Mouse (Mus musculus) forebrain, embryonic 12.5 days (tissue): ENCODE data around the gene Carmil3. TPM values are rescaled to one million over a fixed set of nuclear protein-coding genes. Genes with fewer than 3 reads are reported as not detected.

Experiments used
- ATAC-seq: fragments of 200-750 bp; cut with Nextera tagmentation; 2 replicates; pipeline ENCODE4 v1.8.0; 2017; ENCODE audit warnings: moderate TSS enrichment; ENCODE audit not compliant: low FRiP score
- H3K27ac ChIP-seq: fragments of 300-500 bp; sonication (generic); 2 replicates; pipeline ENCODE4 v1.5.1; 2016; ENCODE audit warnings: mild to moderate bottlenecking
- H3K27me3 ChIP-seq: fragments of 300-500 bp; sonication (generic); 2 replicates; pipeline ENCODE4 v1.6.1; 2016; ENCODE audit warnings: mild to moderate bottlenecking
- H3K36me3 ChIP-seq: fragments of 300-500 bp; sonication (generic); replicated peaks from 2 replicates; pipeline ENCODE4 v1.6.1; 2016; ENCODE audit warnings: mild to moderate bottlenecking
- H3K4me1 ChIP-seq: fragments of 300-500 bp; sonication (generic); 2 replicates; pipeline ENCODE4 v1.6.1; 2016
- H3K4me2 ChIP-seq: fragments of 300-500 bp; sonication (generic); 2 replicates; pipeline ENCODE4 v1.6.1; 2016; ENCODE audit warnings: mild to moderate bottlenecking, moderate library complexity
- H3K4me3 ChIP-seq: fragments of 300-500 bp; sonication (generic); replicated peaks from 2 replicates; pipeline ENCODE4 v1.5.1; 2016; ENCODE audit warnings: mild to moderate bottlenecking
- H3K9ac ChIP-seq: fragments of 300-500 bp; sonication (generic); 2 replicates; pipeline ENCODE4 v1.6.1; 2016; ENCODE audit warnings: mild to moderate bottlenecking
- H3K9me3 ChIP-seq: fragments of 300-500 bp; sonication (generic); 2 replicates; pipeline ENCODE4 v1.6.1; 2016
- WGBS: fragments of 180-500 bp; shearing (Covaris S2); methylation state at CpG from one replicate; pipeline ENCODE4 v1.1.7; 2016; 5-methylcytosine and 5-hydroxymethylcytosine counted together
- polyA plus RNA-seq: library from polyadenylated mRNA; unstranded; fragments of >200 nt; fragmentation: Nextera tagmentation; extraction: Ambion mirVana; gene quantifications from 2 replicates; pipeline ENCODE4 v1.2.1, GENCODE M21; 2016

Gene Carmil3
- polyA plus RNA-seq, 1 experiment from 2014 or later, result 17.8 TPM

DNA sequence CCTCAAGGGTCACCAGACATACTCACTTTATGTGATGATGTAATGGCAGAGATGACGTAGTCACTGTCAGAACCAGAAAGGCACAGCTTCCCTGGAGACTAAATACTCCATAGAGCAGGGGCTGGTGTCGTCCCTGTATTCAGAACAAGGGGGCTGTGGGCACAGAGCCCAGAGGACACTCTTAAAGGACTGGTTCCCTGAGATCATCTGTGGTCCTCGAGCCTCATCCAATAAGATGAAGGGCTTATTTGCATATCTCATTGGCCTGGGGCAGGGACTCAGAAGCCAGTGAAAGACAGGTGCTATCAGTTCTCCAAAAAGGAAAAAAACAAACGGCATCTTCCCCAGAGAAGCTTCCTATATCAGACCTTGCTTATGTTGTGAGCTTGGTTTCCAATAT lies 33.6 kb downstream of the Carmil3 start:
- Histone ChIP-seq H3K27ac (no peak overlapping the region), H3K4me3 (no peak overlapping the region), H3K9me3 (no peaks in the 10 kb centered on the region), H3K4me2 (no peak overlapping the region), H3K27me3 (peaks cover 42% of the 10 kb centered on the region), H3K9ac (no peak overlapping the region), H3K36me3 (no peaks in the 10 kb centered on the region), H3K4me1 (peaks cover 15% of the 10 kb centered on the region)
- no peak for ATAC-seq
- WGBS, result 67% methylated on average over 4 of the region's 4 CpGs

- no peak within 1 kb of the TSS for H3K4me2 ChIP-seq
- no peak within 1 kb of the TSS for H3K27ac ChIP-seq
- H3K9me3 ChIP-seq, result no peaks in the 10 kb centered on the region
- H3K4me3 ChIP-seq, result no peak within 1 kb of the TSS
- WGBS, result 46% methylated on average over 8 of the region's 8 CpGs
- H3K36me3 ChIP-seq, result no peaks in the 10 kb centered on the region
- H3K27me3 ChIP-seq, result peaks cover 40% of the 10 kb centered on the region
- H3K4me1 ChIP-seq, result 0 out of 2 replicates have a peak, but pooled peaks cover 8% of the 10 kb centered on the region
- H3K9ac ChIP-seq, result no peak within 1 kb of the TSS
- ATAC-seq, result no peak
These were observed 34.3 kb downstream of the Carmil3 start, which contains the start of gene Nrl for GRCm38 (mm10) chr14:55524785-55525184. Gene Nrl, minus strand, starts transcription at chr14:55524981.

DNA sequence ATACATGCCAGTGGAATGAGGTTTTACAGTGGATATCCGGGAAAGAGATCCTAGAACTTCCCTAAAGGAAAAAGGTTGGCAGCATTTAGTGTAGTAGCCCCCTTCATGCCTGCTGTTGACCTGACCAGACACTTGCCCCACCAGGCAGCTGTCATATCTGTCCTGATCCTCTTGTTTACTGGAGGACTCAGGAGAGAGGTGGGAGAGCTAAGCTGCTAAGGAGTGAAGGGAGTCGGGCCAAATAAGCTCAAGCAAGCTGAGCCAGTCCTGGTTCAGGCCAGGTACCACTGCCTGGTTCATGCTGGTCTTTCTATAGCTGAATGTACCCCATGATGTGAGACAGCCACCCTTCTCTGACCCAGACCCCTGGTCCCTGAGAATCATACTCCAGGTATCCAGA lies 36.2 kb downstream of the Carmil3 start:
- Histone ChIP-seq H3K9ac (no peak overlapping the region), H3K27me3 (peaks cover 28% of the 10 kb centered on the region), H3K27ac (no peak overlapping the region), H3K4me2 (no peak overlapping the region), H3K4me3 (no peak overlapping the region), H3K9me3 (no peaks in the 10 kb centered on the region), H3K4me1 (no peaks in the 10 kb centered on the region), H3K36me3 (no peaks in the 10 kb centered on the region)
- no peak for ATAC-seq
- WGBS, result 82% methylated on average over 2 of the region's 2 CpGs

GRCm38 (mm10) chr14:55527940-55528339 lies 37.5 kb downstream of the Carmil3 start:
- Histone ChIP-seq H3K9ac (no peak overlapping the region), H3K9me3 (no peaks in the 10 kb centered on the region), H3K27ac (no peak overlapping the region), H3K4me2 (no peak overlapping the region), H3K27me3 (peaks cover 15% of the 10 kb centered on the region), H3K36me3 (no peaks in the 10 kb centered on the region), H3K4me1 (no peaks in the 10 kb centered on the region), H3K4me3 (no peak overlapping the region)
- no peak for ATAC-seq
- WGBS, result 18% methylated on average over 3 of the region's 3 CpGs

DNA sequence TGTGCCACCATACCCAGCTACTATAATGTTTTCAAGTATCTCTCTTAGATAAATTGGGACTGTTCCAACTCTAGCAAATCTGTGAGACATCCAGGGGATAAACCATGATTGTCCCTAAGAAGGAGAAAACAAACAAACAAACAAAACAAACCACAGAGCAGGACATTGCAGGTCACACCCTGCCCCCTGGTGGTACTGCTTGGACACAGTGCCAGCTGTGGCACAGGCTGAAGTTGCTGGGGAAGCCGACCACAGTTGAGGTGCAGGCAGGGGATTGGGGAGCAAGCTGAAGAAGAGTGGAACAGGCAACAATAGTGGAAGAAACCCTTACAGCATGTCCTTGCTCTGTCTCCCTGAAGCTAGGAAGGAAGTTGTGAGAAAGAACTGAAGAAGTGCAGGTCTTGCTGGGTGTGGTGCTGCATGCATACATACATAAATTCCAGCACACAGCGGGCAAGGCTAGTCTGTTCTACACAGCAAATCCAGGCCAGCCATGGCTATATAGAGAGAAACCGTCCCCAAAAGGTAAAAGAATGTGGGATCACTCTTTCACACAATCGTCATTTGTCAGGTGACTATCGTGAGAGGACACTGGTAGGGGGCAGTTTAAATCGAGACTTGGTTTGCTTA lies 45.8 kb downstream of the Carmil3 start:
- Histone ChIP-seq H3K9ac (no peak overlapping the region), H3K4me3 (no peak overlapping the region), H3K36me3 (no peaks in the 10 kb centered on the region), H3K27ac (no peak overlapping the region), H3K9me3 (no peaks in the 10 kb centered on the region), H3K4me1 (peaks cover 15% of the 10 kb centered on the region), H3K27me3 (0 out of 2 replicates have a peak, but pooled peaks cover 3% of the 10 kb centered on the region), H3K4me2 (no peak overlapping the region)
- WGBS, result 61% methylated on average over 6 of the region's 6 CpGs
- ATAC-seq, result no peak

GRCm38 (mm10) chr14:55540067-55540786 lies 49.8 kb downstream of the Carmil3 start, which contains the start of gene Pck2:
Gene Pck2, plus strand, starts transcription at chr14:55540266.
- Histone ChIP-seq H3K27me3 (0 out of 2 replicates have a peak, but pooled peaks cover 3% of the 10 kb centered on the region), H3K27ac (peak within 1 kb of the TSS; percentile 83), H3K4me1 (peaks cover 19% of the 10 kb centered on the region), H3K9ac (peak within 1 kb of the TSS; percentile 72), H3K36me3 (peaks cover 13% of the 10 kb centered on the region), H3K4me3 (peak within 1 kb of the TSS; percentile 57), H3K4me2 (peak within 1 kb of the TSS; percentile 90), H3K9me3 (no peaks in the 10 kb centered on the region)
- 0% methylated on average over 32 of the region's 32 CpGs for WGBS
- ATAC-seq, result peak; percentile 84

DNA sequence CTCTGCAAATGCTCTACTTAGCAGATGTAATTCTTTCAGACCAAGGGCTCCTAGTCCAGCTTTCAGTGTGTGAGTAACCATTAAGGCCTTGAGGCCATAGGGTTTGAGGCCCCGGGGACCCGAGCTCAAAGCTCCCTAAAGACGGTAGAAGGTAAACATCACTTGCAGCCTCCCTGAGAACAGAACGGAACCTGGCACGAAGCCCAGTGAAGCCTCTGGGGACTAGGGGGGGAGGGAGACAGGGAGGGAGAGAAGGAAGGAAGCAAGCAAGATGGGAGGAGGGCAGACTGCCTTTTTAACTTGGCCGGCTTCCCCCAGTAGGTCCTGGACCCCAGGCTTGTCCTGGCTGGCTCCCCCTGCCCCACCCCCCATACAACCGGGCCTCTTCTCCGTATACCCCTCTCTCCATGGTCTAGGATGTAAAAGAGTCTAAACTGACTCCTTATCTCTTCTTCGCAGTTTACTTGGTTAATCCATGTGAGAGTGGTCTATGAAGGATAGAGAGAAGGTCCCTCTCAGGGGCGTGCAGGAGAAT lies 50.4 kb downstream of the Carmil3 start:
- Histone ChIP-seq H3K27me3 (0 out of 2 replicates have a peak, but pooled peaks cover 3% of the 10 kb centered on the region), H3K27ac (peak overlapping the region; percentile 83), H3K4me2 (peak overlapping the region; percentile 90), H3K36me3 (peaks cover 16% of the 10 kb centered on the region), H3K9ac (peak overlapping the region; percentile 72), H3K9me3 (no peaks in the 10 kb centered on the region), H3K4me1 (peaks cover 19% of the 10 kb centered on the region), H3K4me3 (peak overlapping the region; percentile 57)
- ATAC-seq, result peak; percentile 72
- 7% methylated on average over 10 of the region's 10 CpGs for WGBS

DNA sequence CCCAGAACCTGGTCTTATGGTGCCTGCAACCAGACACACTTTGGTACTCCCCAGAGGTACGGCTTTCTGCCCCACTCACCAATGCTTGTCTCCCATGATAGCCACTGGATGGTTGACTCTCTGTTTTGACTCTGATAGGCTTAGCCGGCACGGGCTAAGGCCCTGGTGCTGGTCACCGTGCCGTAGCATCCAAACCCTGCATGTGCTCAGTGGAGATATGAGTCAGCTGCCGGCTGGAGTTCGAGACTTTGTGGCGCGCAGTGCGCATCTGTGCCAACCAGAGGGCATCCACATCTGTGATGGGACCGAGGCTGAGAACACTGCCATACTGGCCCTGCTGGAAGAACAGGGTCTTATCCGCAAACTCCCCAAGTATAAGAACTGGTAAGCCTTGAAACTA lies 51.8 kb downstream of the Carmil3 start:
- no peak overlapping the region for H3K9ac ChIP-seq
- ATAC-seq, result no peak
- H3K9me3 ChIP-seq, result no peaks in the 10 kb centered on the region
- H3K27ac ChIP-seq, result no peak overlapping the region
- H3K4me2 ChIP-seq, result no peak overlapping the region
- 0 out of 2 replicates have a peak, but pooled peaks cover 3% of the 10 kb centered on the region for H3K27me3 ChIP-seq
- WGBS, result 97% methylated on average over 12 of the region's 12 CpGs
- peaks cover 19% of the 10 kb centered on the region for H3K36me3 ChIP-seq
- no peak overlapping the region for H3K4me3 ChIP-seq
- H3K4me1 ChIP-seq, result peaks cover 19% of the 10 kb centered on the region

GRCm38 (mm10) chr14:55544334-55544733 lies 53.9 kb downstream of the Carmil3 start:
- Histone ChIP-seq H3K27me3 (no peaks in the 10 kb centered on the region), H3K4me3 (no peak overlapping the region), H3K9me3 (no peaks in the 10 kb centered on the region), H3K4me1 (peaks cover 19% of the 10 kb centered on the region), H3K9ac (peak overlapping the region; percentile 38; the same call in 1 of the 2 replicates), H3K36me3 (peaks cover 38% of the 10 kb centered on the region), H3K4me2 (no peak overlapping the region), H3K27ac (0 out of 2 replicates have a peak overlapping the region, but pooled peaks have one; percentile 19)
- WGBS, result 85% methylated on average over 9 of the region's 9 CpGs
- ATAC-seq, result no peak

DNA sequence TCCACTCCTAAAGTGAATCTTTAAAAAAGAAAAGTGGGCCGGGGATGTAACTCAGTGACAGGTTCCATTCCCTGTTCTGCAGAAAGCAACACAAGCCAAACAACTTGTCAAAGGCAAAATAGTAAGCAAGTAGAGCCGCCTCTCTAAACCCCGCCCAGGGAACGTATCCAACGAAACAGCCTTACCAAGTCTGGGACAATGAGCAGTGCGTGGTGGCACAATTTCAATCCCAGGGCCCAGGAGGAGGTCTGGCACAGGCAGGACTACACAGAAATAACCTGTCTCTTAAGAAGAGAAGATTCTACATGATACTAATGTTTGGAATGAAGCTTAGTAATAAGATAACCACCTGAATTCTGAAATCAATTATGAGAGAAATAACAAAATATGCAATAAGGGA lies 59.7 kb downstream of the Carmil3 start:
- Histone ChIP-seq H3K36me3 (peaks cover 26% of the 10 kb centered on the region), H3K9ac (no peak overlapping the region), H3K27me3 (no peaks in the 10 kb centered on the region), H3K4me2 (no peak overlapping the region), H3K9me3 (no peaks in the 10 kb centered on the region), H3K4me1 (no peaks in the 10 kb centered on the region), H3K4me3 (no peak overlapping the region), H3K27ac (no peak overlapping the region)
- ATAC-seq, result no peak
- 88% methylated on average over 6 of the region's 6 CpGs for WGBS

GRCm38 (mm10) chr14:55551347-55551746 lies 60.9 kb downstream of the Carmil3 start:
- ATAC-seq, result no peak
- 71% methylated on average over 5 of the region's 5 CpGs for WGBS
- H3K27ac ChIP-seq, result no peak overlapping the region
- H3K9me3 ChIP-seq, result no peaks in the 10 kb centered on the region
- no peak overlapping the region for H3K9ac ChIP-seq
- no peak overlapping the region for H3K4me2 ChIP-seq
- H3K4me1 ChIP-seq, result no peaks in the 10 kb centered on the region
- no peak overlapping the region for H3K4me3 ChIP-seq
- peaks cover 22% of the 10 kb centered on the region for H3K36me3 ChIP-seq
- no peaks in the 10 kb centered on the region for H3K27me3 ChIP-seq

GRCm38 (mm10) chr14:55551794-55552193 lies 61.3 kb downstream of the Carmil3 start:
- H3K4me1 ChIP-seq, result peaks cover under 1% of the 10 kb centered on the region; the same call in 1 of the 2 replicates
- H3K9me3 ChIP-seq, result no peaks in the 10 kb centered on the region
- ATAC-seq, result no peak

More at GRCm38 (mm10) chr14:55551794-55552193, 61.3 kb downstream of the Carmil3 start:
- H3K4me2 ChIP-seq, result no peak overlapping the region
- peaks cover 20% of the 10 kb centered on the region for H3K36me3 ChIP-seq
- WGBS, result 94% methylated on average over 8 of the region's 8 CpGs
- no peak overlapping the region for H3K4me3 ChIP-seq
- H3K27ac ChIP-seq, result no peak overlapping the region
- H3K27me3 ChIP-seq, result no peaks in the 10 kb centered on the region
- H3K9ac ChIP-seq, result no peak overlapping the region
